Mouse (Mus musculus) olfactory bulb, adult 2 months (tissue): ENCODE measurements around the gene Ube2o. TPM values are rescaled to one million over a fixed set of nuclear protein-coding genes. Genes with fewer than 3 reads are reported as not detected.
A peak's percentile ranks its signal among the peaks of the same experiment; 100 is the strongest.

ENCODE experiments used
- H3K27ac ChIP-seq: fragments of 200-500 bp; 2 replicates; pipeline ENCODE4 v1.5.1; 2012; ENCODE audit warnings: low read depth, low read length; ENCODE audit not compliant: insufficient read depth
- H3K4me1 ChIP-seq: fragments of 200-500 bp; 2 replicates; pipeline ENCODE4 v1.6.1; 2012; ENCODE audit warnings: low read length; ENCODE audit not compliant: control insufficient read depth, insufficient read depth
- H3K4me3 ChIP-seq: fragments of 200-500 bp; 2 replicates; pipeline ENCODE4 v1.5.1; 2012; ENCODE audit warnings: mild to moderate bottlenecking, low read depth, low read length, moderate library complexity; ENCODE audit not compliant: insufficient read depth
- CTCF ChIP-seq: fragments of 200-500 bp; IDR thresholded peaks from 2 replicates; pipeline ENCODE4 v1.5.1; 2012; ENCODE audit warnings: low read depth, mild to moderate bottlenecking, low read length, moderate library complexity; ENCODE audit not compliant: insufficient read depth
- POLR2A ChIP-seq: fragments of 200-500 bp; IDR thresholded peaks from 2 replicates; pipeline ENCODE4 v1.6.1; 2012; ENCODE audit warnings: mild to moderate bottlenecking, low read depth, low read length, moderate library complexity; ENCODE audit not compliant: insufficient read depth
- WGBS: fragments of 180-500 bp; shearing (Covaris S2); methylation state at CpG from one replicate; pipeline ENCODE4 v1.1.7; 2018; 5-methylcytosine and 5-hydroxymethylcytosine counted together
- polyA plus RNA-seq: library from polyadenylated mRNA; stranded (reverse); fragments of >200 nt; gene quantifications from 2 replicates; pipeline ENCODE4 v1.2.4, GENCODE M21; 2012; ENCODE audit warnings: low replicate concordance; ENCODE audit not compliant: missing spikeins, insufficient read depth, insufficient read length

Gene Ube2o
- polyA plus RNA-seq, 1 experiment, result not detected

DNA sequence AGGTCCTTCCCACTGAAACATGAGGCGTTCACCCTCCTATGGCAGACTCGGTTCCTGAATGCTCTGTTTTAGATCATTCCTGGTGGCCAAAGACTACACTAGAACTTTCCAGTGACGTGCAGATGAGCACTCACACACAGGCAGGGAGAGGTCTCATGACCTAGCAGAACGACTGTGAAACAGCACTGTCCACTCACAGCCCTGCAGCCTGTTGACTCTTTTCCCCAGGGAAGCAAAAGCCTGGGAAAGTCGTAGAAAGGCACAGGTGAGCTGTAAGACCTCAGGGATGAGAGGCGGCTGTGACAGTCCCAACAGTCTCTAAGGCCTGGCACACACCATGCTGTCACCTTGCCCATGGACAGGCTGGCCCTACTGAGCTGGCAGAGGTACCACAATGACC lies 24.9 kb downstream of the Ube2o start:
- peaks cover 46% of the 10 kb centered on the region for H3K4me1 ChIP-seq
- 55% methylated on average over 6 of the region's 6 CpGs for WGBS
- TF ChIP-seq POLR2A (no peak), CTCF (no peak)
- H3K4me3 ChIP-seq, result no peak overlapping the region
- H3K27ac ChIP-seq, result no peak overlapping the region

DNA sequence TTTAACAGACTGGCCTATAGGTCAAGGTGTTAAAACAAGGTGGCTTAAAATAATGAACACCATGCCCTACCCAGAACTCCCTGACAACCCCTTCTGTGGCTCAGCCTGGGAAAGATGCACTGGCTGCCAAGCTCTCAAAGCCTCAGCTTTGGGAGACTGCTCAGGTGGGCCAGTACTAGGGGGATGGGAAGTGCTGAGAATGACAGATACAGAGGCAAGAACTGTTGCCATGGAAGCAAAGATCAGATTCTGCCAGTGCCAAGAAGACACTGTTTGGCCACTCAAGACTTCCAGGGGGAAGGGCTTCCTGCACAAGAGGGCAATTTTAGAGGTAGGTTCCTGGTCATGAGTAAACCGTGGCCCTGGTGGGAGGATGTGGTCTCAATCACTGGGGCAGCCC lies 25.7 kb downstream of the Ube2o start:
- Histone ChIP-seq H3K27ac (no peak overlapping the region), H3K4me3 (no peak overlapping the region), H3K4me1 (peaks cover 52% of the 10 kb centered on the region)
- no peak for TF ChIP-seq POLR2A
- no peak for TF ChIP-seq CTCF
- 65% methylated on average over 1 of the region's 1 CpGs for WGBS

DNA sequence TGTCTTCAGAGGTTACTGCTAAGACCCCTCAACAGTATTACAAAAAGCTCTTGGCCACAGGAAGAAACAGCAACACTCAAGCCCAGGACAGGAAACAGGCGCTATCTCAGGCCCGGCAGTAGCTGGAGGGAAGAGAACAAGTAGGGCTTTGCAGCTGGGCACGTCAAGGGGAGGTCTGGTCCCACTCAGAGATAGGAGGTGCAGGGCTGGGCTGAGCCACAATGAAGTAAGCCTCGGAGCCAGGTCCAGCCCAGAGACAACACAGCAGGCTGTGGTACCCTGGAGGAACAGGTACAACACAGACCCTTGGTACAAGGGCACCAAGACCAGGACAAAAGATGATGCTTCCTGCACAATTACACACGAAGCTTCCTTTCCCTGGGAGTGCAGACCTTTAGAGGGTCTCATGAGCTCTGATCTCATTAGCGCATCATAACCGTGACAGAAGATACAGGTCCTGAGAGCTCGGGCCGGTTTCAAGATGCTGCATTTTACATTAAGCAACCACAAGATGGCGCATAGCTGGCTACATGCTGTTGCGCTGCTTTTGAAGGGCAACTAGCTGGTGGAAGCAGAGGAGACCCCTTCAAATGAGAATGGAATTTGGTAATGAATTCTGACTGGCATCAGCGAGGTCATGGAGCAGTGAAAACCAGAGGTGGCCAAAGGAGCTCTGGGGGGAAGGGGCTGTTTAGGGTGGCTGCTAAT lies 26.9 kb downstream of the Ube2o start:
- H3K4me3 ChIP-seq, result no peak overlapping the region
- WGBS, result 32% methylated on average over 12 of the region's 12 CpGs
- peaks cover 58% of the 10 kb centered on the region for H3K4me1 ChIP-seq
- no peak overlapping the region for H3K27ac ChIP-seq
- TF ChIP-seq POLR2A (no peak), CTCF (peak; percentile 3; the same call in 1 of the 2 replicates)

DNA sequence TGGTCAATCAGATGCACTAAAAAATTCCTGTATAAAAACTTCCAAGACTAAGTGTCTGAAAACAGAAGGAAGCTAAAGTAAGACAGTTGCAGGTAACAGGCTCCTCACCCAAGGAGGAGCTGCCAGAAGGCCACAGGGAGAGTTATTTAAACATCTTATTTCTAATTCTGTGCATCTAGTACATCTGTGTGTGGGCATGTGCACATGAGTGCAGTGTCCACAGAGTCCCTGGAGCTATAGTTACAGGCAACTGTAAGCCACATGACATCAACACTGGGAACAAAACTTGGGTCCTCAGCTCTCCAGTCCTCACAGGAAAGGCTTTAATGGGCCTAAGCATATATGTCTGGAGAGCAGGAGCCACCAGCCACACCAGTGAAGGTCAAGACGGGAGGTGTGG lies 29.1 kb downstream of the Ube2o start:
- TF ChIP-seq CTCF (no peak), POLR2A (no peak)
- H3K27ac ChIP-seq, result no peak overlapping the region
- WGBS, result 97% methylated on average over 1 of the region's 1 CpGs
- H3K4me3 ChIP-seq, result no peak overlapping the region
- H3K4me1 ChIP-seq, result peaks cover 53% of the 10 kb centered on the region

DNA sequence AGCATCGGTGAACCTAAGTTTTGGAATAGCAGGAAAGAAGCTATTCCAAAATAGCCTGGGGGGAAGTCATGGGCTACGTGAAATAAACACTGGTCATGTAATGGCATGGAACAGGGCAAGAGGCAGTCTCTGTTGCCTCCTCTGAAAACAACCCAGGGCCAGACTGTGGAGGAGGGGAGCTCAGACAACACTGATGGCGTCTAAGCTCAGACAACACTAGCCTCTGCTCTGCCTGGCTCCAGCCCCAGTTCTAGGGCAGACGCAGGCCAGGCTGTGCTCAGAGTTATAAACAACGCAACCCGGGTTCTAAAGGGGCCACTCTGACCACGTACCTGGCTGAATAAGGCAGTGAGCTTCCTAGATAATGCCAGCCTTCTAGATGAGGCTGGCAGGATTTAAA lies 30.5 kb downstream of the Ube2o start:
- 57% methylated on average over 7 of the region's 7 CpGs for WGBS
- no peak overlapping the region for H3K4me3 ChIP-seq
- H3K4me1 ChIP-seq, result peaks cover 47% of the 10 kb centered on the region
- TF ChIP-seq POLR2A (no peak), CTCF (no peak)
- no peak overlapping the region for H3K27ac ChIP-seq

DNA sequence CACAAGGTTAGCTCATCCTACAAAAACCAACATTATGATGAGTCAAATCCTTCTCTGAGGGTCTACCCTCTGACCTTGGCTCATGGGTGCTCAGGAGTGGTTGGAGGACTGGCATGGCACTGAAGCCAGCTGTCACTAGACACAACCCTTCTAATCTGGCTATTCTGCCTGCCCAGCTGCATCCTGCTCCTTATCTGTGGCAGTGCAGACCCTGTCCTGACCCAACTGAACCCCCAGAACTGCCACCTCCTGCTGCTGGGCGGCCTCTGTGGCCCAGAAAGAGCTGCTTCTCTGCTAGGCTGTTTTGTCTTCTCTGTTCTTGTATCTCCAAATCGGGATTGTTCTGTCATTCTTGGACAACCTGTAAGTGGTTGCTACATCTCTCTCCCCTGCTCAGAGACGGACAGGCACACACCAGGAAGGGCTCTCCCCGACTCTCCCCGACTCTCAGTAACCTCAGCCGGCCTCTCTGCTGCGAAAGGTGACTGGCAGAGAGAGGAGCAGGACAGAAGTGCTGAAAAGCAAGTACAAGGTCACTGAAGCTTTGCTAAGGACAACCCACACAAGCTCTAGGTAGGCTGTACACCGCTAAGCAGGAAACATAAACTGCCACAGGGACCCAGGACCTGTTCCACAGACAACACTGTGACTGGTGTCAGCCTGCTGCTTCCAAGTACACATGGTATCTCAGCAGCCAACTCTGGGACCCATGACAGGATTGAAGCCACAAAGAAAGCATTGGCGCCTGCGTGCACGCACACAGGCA lies 31.8 kb downstream of the Ube2o start:
- no peak overlapping the region for H3K4me3 ChIP-seq
- 85% methylated on average over 11 of the region's 11 CpGs for WGBS
- TF ChIP-seq CTCF (no peak), POLR2A (no peak)
- no peak overlapping the region for H3K27ac ChIP-seq
- H3K4me1 ChIP-seq, result peaks cover 44% of the 10 kb centered on the region

DNA sequence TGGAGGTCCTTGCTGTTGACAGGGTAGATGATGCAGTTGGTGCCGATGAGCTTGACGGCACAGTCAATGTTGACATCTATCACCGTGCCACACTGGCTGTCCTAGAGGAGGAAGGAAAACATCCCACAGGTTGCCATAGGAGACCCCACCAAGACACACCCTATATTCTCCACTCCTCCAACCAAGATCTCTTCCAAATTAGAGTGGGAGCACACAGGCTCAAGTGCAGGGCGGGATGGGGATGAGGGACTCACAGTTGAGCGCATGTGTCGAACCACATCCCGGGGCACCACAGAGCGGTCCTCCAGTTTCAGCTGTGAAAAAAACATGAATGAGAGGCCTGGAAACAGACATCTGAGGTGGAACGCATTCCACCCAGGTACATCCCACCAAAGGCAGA lies 32.5 kb downstream of the Ube2o start:
- WGBS, result 96% methylated on average over 9 of the region's 9 CpGs
- peaks cover 41% of the 10 kb centered on the region for H3K4me1 ChIP-seq
- no peak for TF ChIP-seq POLR2A
- H3K27ac ChIP-seq, result no peak overlapping the region
- no peak overlapping the region for H3K4me3 ChIP-seq

DNA sequence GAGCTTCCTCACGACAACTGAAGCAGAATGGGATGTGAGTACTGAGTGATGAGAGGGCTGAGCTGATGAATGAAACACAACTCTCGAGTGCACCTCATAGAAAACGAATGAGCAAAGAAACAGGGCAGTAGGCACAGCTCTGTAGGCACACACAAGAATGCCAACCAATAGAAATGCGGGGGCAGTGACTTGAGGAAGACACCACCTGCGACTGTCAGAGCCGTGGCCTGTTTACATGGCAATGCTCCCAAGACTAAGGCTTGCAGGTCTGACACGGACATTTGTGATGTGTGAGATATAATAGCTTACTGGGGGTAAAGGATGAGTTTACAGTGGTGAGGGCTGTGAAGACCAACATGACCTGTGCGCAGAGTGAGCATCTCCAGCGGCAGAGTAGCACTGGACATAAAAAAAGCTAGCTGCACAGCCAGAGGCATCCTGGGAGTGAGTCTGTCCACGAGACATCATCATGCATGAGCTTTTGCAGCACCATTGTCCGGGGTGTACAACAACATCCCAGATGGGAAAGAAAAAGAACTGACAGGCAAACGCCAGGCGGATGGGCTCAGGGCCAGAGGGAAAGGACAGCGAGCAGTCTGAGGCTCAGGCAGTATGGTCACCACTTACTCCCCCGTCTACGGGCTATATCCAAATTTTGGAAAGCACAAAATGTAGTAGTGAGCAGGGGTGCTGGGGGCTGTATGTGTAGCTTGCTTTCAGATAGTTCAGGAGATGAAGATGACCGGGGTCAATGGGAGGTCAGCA lies 33.8 kb downstream of the Ube2o start:
- H3K4me1 ChIP-seq, result peaks cover 30% of the 10 kb centered on the region
- H3K27ac ChIP-seq, result no peak overlapping the region
- WGBS, result 69% methylated on average over 17 of the region's 17 CpGs
- TF ChIP-seq CTCF (no peak), POLR2A (no peak)
- no peak overlapping the region for H3K4me3 ChIP-seq

DNA sequence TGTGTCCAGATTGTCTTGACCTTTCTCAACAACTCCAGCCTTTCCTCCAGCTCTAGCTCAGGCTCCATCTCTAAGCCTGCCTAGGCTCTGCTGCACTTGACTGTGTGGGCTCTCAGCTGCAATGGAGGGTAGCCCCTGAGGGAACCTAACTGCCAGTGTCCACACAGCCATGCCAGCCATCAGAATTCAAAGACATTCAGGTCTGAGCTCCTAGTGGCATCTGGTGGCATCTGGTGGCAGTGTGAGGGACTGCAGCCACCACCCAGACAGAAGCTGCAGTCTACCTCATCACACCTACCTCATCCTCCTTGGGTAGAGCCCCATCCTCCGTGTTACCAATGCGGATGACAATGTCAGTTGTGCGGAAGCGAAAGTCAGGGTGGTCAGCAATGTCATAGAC lies 38.1 kb downstream of the Ube2o start:
- no peak overlapping the region for H3K27ac ChIP-seq
- WGBS, result 80% methylated on average over 4 of the region's 4 CpGs
- no peak for TF ChIP-seq POLR2A
- TF ChIP-seq CTCF, result peak; percentile 71; the same call in 1 of the 2 replicates
- no peak overlapping the region for H3K4me3 ChIP-seq
- peaks cover 8% of the 10 kb centered on the region; the same call in 1 of the 2 replicates for H3K4me1 ChIP-seq
